Mouse (Mus musculus): ENCODE data around the gene Tmem269. TPM values are rescaled to one million over a fixed set of nuclear protein-coding genes. Genes with fewer than 3 reads are reported as not detected.

The Tmem269 gene
- polyA plus RNA-seq (2012) = not detected in 2 replicates

DNA sequence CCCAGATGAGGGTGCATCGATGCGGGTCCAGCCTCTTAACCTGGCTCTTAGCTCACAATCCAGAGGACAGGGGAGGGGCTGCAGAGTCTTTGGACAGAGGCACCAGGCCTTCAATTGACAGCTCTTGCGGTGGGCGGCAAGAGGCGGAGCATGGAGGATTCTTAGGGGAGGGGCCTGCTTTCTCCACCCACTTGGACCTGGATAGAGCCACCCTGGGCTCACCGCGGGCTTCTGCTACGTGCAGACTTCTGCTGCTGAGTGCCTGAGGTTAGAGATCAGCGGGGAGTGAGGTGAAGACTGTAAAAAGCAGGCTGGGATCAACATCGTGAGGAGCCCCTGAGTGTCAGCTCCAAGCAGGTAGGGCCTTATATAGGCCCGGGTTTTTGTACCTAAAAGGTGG is at the start of gene Tmem269:
Gene Tmem269, minus strand, starts transcription at position 49 of the 400 bp plus-strand sequence.

DNA sequence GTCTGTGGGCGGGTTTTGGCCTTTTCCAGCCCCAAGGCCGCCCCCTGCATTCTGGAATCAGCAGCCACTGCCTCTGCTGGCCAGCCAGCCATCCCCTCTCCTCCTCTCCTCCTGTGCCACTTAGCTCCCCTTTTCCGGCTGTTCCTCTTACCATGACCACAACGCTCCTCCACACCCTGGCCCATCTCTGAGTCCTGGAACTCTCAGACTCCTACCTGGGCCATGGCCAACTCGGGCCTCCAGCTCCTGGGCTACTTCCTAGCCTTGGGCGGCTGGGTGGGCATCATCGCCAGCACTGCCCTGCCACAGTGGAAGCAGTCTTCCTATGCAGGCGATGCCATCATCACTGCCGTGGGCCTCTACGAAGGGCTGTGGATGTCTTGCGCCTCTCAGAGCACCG is 37.3 kb upstream of the Tmem269 start, which contains the start of gene Cldn19:
Gene Cldn19, plus strand, starts transcription at position 64 of the 400 bp plus-strand sequence.

DNA sequence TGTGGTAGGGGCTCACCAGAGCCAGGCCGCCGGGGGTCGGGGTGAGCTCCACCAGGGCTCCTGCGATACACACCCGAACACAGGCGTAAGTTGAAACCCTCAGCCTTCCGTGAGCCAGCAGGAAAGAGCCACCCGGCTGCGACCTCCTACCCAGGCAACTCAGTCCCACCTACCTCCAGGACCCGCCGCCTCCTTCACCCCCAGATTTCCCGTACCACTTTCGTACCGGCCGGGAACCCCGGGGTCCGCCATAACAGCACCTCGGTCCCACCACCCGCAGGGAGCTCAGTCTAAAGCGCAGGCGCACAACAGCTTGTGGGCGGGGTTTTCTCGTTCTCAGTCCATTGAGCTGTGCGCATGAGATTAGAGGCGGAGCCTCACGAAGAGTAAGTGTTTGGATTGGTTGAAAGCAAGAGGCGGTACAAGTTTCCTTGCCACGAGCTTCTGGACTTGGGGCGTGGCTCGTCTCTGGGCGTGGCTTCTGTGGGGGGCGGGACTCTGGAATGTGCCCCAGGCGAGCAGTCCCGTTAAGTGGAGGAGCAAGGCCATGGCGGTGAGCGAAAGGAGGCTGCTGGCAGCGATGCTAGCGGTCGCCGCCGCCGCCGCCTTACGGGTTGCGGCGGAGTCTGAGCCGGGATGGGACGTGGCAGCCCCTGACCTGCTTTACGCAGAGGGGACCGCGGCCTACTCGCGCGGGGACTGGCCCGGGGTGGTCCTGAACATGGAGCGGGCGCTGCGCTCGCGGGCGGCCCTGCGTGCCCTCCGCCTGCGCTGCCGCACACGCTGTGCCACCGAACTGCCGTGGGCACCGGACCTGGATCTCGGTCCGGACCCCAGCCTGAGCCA is 14.6 kb upstream of the Tmem269 start, which contains the start of the genes AU022252 and P3h1:
Gene AU022252, minus strand, starts transcription at position 303 of the 846 bp plus-strand sequence.
Gene P3h1, plus strand, starts transcription at position 506 of the 846 bp plus-strand sequence.

DNA sequence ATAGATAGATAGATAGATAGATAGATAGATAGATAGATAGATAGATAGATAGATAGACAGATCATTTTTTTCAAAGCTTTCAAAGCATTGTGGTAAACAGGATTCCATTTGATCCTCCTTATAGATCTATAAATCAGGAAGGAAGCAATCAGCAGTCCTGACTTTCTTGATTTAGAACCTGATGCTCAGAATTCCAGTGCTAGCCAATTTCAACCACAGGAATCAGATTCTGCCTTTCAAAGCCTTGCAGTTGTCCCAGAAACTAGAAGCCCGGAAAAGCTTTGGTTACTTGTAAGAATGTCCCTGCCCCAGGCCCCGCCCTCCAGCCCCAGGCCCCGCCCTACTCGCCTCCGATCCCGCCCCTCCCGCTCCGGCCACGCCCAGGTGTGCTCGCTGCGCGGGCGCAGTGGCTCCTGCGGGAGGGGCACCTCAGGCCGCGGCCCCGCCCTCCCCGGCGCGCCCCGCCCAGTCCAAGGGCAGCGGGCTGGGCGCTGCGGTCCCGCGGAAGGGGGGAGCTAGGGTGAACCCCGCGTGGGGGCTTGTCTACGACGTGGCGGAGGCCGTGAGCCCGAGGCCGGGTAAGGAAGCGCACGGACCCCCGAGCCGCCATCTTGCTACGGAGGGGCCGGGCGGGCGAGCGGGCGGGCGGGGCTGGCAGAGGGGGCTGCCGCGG is 23.0 kb downstream of the Tmem269 start, which contains the start of gene Svbp:
Gene Svbp, plus strand, starts transcription at position 398 of the 673 bp plus-strand sequence.

DNA sequence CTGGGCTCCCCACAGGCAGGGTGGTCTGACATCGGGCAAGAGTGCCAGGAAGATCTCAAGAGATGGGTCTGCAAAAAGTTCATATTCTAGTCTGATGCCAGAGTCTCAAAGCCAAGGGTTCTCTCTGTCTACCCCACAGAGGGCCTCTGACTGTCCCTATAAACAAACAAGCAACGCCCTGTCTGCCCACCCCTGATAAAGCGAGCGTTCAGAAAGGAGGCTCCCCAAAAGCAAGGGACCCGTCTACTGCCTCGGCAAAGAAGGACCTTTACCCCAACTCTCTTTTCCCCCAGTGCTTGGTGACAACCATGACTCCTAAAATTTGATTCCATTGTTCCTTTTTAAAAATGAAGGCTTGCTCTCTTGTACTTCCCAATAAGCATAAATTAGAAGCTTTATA is 28.2 kb downstream of the Tmem269 start, which contains the start of gene Ermap:
Gene Ermap, minus strand, starts transcription at position 148 of the 400 bp plus-strand sequence.

GRCm38 (mm10) chr4:119173851-119174453 is 44.1 kb downstream of the Tmem269 start, which contains the start of gene Zfp691:
Zfp691 (minus strand) TSS chr4:119174195.

Other genes starting within 250 kb of the Tmem269 start
- 24.4 and 31.9 TPM in 2 replicates for gene Slc2a1, start 109.5 kb downstream of the Tmem269 start, polyA plus RNA-seq (2012)
- 5.0 and 5.8 TPM in 2 replicates for gene Zfp691, start 44.0 kb downstream of the Tmem269 start, polyA plus RNA-seq (2012)
- 16.4 and 22.6 TPM in 2 replicates for gene Ermap, start 28.2 kb downstream of the Tmem269 start, polyA plus RNA-seq (2012)
- gene Svbp, start 22.9 kb downstream of the Tmem269 start, polyA plus RNA-seq (2012) = 112 and 123 TPM in 2 replicates
- 5.1 and 9.7 TPM in 2 replicates for gene AU022252, start 14.5 kb upstream of the Tmem269 start, polyA plus RNA-seq (2012)
- 15.2 and 19.0 TPM in 2 replicates for gene P3h1, start 14.7 kb upstream of the Tmem269 start, polyA plus RNA-seq (2012)
- gene Cldn19, start 37.2 kb upstream of the Tmem269 start, polyA plus RNA-seq (2012) = not detected in 2 replicates
- 2,148 and 2,363 TPM in 2 replicates for gene Ybx1, start 76.4 kb upstream of the Tmem269 start, polyA plus RNA-seq (2012)
- 2.2 and 2.7 TPM in 2 replicates for gene Ppih, start 102.3 kb upstream of the Tmem269 start, polyA plus RNA-seq (2012)
- gene Ccdc30, start 197.3 kb upstream of the Tmem269 start, polyA plus RNA-seq (2012) = 0.10 and 0.79 TPM in 2 replicates
- gene Ppcs, start 204.2 kb upstream of the Tmem269 start, polyA plus RNA-seq (2012) = 4.2 and 6.6 TPM in 2 replicates
- gene Zmynd12, start 204.6 kb upstream of the Tmem269 start, polyA plus RNA-seq (2012) = 0.03 and 0.09 TPM in 2 replicates